Mouse (Mus musculus) regulatory T cell (primary cell): ENCODE data around the gene Gm17387.
"Not testable (repeated sequence)": the region's sequence is repeated elsewhere in the genome, so short reads cannot be mapped to it uniquely, and the experiment has no call there.

Source experiments
- in situ Hi-C: fragments of 300-600 bp; cut with MboI, MseI; formaldehyde crosslinking; loops from one replicate; pipeline ENCODE4 v1.15.1; 2025; ENCODE audit warnings: high pct_unique_total_duplicates

Gene Gm17387

GRCm38 (mm10) chr7:141016707-141017697 is 11.9 kb upstream of the Gm17387 start:
- in situ Hi-C loops = no loop called here

GRCm38 (mm10) chr7:141017824-141018223 is 11.1 kb upstream of the Gm17387 start, which contains the start of gene Ifitm6:
Gene Ifitm6, minus strand, starts transcription at chr7:141017924.
- in situ Hi-C loops = not testable (repeated sequence)

- in situ Hi-C loops = no loop called here
These were observed 9.9 kb upstream of the Gm17387 start for GRCm38 (mm10) chr7:141019028-141019427.

- in situ Hi-C loops = no loop called here
These were observed 7.2 kb upstream of the Gm17387 start for GRCm38 (mm10) chr7:141021489-141022449.

GRCm38 (mm10) chr7:141024865-141025838 is 3.8 kb upstream of the Gm17387 start:
- in situ Hi-C loops = no loop called here

- in situ Hi-C loops = no loop called here
These were observed 2.7 kb upstream of the Gm17387 start for GRCm38 (mm10) chr7:141026097-141026739.

GRCm38 (mm10) chr7:141026740-141027098 is 2.2 kb upstream of the Gm17387 start:
- in situ Hi-C loops = no loop called here

- in situ Hi-C loops = no loop called here
These were observed 1.5 kb downstream of the Gm17387 start for GRCm38 (mm10) chr7:141030390-141030789.

GRCm38 (mm10) chr7:141032458-141033167 is 3.7 kb downstream of the Gm17387 start:
- in situ Hi-C loops = no loop called here

GRCm38 (mm10) chr7:141036624-141037023 is 7.7 kb downstream of the Gm17387 start:
- in situ Hi-C loops = not testable (repeated sequence)

GRCm38 (mm10) chr7:141038090-141039032 is 9.4 kb downstream of the Gm17387 start:
- in situ Hi-C loops = no loop called here

GRCm38 (mm10) chr7:141039386-141040107 is 10.6 kb downstream of the Gm17387 start:
- in situ Hi-C loops = no loop called here

GRCm38 (mm10) chr7:141040867-141041606 is 12.1 kb downstream of the Gm17387 start:
- in situ Hi-C loops = no loop called here

- in situ Hi-C loops = no loop called here
These were observed 12.7 kb downstream of the Gm17387 start for GRCm38 (mm10) chr7:141041661-141042060.

- in situ Hi-C loops = no loop called here
These were observed 13.6 kb downstream of the Gm17387 start for GRCm38 (mm10) chr7:141042539-141042938.

- in situ Hi-C loops = loop anchor here (5.0 kb wide), 3 partner anchors 35 to 205 kb away; partner anchors contain the start of genes Gm45717, Ifitm2 and Ifitm3
These were observed 18.1 kb downstream of the Gm17387 start for GRCm38 (mm10) chr7:141046931-141047580.
